Mouse (Mus musculus) ovary, postnatal 36 days (tissue): ENCODE measurements around the gene Fam57b.
"Not testable (repeated sequence)": the region's sequence is repeated elsewhere in the genome, so short reads cannot be mapped to it uniquely, and the experiment has no call there.

Experiments
- DNase-seq: peaks from one replicate; pipeline ENCODE4 v3.0.0; 2022; ENCODE audit warnings: low spot score, mixed read lengths

The Fam57b gene

DNA sequence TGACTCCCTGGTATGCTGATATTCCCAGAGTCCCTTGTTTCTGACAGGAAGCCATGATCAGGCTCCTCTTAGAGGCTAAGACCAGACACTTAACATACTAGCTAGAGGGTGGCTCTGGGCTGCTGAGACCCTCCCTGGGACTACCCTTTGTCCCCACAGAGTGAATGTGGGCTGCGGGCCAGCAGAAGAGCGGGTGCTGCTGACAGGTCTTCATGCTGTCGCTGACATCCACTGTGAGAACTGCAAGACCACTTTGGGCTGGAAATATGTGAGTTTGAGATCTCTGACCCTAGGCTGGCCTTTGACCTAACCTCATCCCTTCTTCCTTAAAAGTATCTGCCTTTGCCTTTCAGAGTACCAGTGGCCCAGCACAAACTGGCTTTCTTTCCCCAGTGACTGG, 19.3 kb upstream of the Fam57b start:
- no peak for DNase-seq

DNA sequence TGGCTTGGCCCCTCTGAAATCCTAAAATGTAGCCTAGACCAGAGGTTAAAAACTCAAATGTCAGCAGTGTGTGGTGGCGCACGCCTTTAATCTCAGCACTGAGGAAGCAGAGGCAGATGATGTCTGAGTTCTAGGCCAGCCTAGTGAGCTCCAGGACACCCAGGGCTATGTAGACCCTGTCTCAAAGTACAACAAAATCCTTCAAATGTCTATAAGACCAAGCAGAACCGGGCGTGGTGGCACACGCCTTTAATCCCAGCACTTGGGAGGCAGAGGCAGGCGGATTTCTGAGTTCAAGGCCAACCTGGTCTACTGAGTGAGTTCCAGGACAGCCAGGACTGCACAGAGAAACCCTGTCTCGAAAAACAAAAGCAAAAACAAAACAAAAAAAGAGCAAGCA, 18.4 kb upstream of the Fam57b start:
- DNase-seq = not testable (repeated sequence)

DNA sequence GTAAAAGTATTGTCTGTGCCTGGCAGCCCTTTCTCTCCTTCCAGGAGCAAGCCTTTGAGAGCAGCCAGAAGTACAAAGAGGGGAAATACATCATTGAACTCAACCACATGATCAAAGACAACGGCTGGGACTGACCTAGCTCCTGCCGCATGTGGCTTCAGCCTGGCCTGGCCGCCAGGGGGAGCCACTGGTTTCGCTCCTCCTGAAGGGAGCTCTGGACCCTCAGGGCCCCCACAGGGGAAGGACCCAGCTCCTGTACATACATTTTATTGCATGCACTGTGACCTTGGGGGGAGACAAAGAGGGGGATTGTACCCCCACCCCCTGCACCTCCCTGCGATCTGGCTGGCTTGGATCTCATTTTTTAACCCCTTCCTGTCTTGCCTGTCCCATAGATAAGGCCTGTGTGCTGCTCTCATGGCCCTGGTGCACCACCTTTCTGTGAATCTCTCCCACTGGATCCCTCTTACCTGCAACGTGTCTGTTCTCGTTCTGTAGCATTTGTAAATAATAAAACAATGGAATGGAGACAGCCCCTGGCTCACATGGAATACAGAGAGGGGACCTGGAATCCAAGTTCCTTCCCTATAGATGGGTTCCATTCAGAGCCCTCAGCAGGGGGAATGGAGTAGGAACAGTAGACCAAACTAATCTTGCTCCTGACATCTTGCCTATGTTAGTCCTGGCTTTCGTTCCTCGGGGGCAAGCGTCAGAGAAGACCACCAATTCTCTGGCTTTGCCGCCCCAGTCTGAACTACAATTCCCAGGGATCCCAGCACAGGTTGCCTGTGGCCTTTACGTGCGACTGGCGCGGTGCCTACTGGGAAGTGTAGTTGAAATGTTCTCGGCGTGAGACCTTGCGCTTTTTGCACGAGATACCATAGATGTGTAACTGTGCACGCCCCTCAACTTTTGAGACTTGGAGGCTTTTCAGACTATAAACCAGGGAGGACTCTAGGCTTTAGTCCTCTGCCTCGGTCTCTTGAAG, 17.2 kb upstream of the Fam57b start:
- peak; percentile 84 for DNase-seq

DNA sequence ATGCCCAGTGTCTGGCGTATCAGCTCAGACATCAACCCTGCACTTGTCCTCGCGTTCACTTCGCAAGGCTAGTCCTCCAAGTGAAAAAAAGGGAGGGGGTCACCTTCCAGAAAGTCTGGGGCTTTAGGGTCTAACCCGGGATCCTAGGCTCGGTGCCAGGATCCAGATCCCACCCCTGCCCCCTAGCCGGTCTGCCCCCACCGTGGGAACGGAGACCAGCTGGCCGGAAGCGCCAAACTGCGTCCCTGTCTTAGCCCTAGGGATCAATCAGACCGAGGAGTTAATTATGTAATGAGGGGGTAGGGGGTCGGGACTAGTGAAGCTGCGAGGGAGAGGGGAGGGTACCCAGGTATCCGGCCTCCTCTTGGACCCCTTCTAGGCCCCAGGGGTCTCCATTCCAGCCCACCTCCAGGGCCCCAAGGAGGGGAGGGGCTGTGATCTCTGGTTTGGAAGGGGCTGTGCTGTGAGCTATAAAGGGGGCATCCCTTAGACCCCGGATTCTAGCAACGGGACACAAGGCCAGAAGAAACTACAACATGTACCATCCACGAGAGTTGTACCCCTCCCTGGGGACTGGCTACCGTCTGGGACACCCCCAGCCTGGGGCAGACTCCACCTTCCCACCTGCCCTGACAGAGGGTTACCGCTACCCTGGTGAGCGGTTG, 16.4 kb upstream of the Fam57b start, which contains the start of gene Tbx6:
Tbx6 (plus strand) TSS at position 513 of the 665 bp plus-strand sequence.
- no peak for DNase-seq

DNA sequence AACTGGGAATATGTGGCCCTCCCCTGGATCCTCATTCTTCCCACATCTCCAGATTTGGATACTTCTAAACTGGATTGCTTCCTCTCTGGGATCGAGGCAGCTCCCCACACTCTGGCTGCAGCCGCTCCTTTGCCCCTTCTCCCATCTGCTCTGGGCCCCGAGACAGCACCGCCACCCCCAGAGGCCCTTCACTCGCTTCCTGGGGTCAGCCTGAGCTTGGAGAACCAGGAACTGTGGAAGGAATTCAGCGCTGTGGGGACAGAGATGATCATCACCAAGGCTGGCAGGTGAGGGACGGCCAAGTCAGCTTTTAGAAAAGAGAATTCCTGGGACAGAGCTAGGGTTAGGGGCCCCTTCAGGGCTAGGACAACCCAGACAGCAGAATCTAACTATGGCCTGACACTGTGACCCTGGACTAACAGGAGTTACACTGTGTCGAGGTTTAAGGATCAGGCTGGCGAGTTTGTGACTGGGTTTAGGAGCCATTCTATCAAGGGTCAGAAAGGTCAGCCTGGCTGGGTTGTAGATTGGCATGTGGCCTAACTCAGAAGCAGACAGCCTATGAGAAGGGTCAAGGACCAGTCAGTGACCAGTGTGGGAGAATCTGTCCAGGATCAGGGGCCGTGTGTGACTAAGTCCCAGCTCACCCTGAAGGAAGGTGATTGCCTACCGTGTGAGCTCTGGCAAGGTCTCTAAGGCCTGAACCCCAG, 15.7 kb upstream of the Fam57b start:
- no peak for DNase-seq

DNA sequence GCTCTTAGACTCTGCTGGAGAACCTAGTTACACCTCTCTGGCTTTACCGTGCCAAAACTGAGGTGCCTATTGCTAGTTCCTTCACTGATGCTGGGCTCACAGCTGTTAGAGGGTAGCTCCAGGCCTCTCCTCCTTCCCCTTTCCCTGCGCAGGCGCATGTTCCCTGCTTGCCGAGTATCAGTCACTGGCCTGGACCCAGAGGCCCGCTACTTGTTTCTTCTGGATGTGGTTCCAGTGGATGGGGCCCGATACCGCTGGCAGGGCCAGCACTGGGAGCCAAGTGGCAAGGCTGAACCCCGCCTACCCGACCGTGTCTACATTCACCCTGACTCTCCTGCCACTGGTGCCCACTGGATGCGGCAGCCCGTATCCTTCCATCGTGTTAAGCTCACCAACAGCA, 14.8 kb upstream of the Fam57b start:
- DNase-seq = no peak

DNA sequence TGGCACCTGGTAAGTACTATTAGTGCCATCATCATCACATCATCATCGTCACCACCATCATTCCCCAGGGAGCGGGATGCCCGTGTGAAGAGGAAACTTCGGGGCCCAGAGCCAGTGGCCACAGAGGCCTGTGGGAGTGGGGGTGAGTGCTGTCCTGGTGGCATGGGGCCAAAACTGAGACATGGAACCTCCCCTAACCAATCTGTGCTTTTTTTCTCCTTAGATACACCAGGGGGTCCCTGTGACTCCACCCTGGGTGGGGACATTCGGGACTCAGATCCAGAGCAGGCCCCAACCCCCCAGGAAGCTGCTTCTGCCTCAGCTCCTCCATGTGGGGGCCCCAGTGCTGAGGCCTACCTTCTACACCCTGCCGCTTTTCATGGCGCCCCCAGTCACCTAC, 13.0 kb upstream of the Fam57b start:
- no peak for DNase-seq

DNA sequence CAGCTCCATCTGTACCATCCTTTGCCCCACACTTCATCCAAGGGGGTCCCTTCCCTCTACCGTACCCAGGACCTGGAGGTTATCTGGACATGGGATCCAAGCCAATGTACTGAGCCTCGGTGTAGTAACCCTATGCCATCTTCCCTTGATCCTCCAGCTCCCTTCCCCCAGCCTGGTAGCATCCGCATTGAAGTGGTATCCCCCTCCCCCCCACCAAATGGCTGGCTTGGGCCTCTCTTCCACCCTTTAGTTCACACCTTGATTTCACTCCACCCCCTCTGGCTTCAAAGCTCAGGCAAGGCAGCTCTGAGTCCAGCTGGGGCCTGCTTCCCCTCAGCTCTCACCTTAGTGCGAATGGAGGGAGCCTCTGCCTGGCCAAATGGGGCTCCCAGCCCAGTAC, 12.4 kb upstream of the Fam57b start:
- DNase-seq = no peak

DNA sequence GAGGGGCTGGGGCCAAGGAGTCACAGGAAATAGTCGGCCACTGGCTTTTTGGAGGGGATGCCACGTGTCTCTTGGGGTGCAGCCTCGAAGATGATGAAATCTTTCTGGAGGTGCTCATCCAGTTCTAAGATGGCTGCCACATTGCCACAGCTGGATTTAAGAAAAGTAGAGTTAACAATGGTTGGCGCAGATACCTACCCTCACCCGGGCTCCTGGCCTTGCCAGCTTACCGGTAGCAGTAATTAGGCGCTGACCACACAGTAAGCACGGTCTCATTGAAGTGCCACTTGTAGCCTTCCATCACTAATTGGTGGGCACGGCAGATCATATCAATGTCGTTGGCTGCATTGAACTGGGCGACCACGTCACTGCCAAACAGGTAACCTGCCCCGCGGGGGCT, 11.3 kb upstream of the Fam57b start:
- no peak for DNase-seq

DNA sequence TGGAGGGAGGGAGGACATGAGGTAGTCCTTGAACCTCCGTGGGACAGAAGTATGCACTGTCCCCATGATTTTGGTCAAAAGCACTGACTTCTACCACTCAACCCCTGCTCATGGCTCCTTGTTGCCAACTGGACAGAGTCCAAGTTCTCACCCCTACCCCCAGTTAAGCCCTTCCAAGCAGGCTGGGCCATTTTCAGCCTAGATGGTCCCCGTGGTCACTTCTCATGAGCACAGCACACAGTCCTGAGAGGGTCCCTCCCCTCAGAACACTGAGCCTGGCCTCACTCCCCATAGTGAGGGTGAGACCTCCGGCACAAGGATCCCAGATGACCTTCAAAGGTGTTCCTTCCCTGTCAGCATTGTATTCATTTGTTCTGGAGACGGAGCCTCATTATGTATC, 8.3 kb upstream of the Fam57b start:
- DNase-seq = no peak

DNA sequence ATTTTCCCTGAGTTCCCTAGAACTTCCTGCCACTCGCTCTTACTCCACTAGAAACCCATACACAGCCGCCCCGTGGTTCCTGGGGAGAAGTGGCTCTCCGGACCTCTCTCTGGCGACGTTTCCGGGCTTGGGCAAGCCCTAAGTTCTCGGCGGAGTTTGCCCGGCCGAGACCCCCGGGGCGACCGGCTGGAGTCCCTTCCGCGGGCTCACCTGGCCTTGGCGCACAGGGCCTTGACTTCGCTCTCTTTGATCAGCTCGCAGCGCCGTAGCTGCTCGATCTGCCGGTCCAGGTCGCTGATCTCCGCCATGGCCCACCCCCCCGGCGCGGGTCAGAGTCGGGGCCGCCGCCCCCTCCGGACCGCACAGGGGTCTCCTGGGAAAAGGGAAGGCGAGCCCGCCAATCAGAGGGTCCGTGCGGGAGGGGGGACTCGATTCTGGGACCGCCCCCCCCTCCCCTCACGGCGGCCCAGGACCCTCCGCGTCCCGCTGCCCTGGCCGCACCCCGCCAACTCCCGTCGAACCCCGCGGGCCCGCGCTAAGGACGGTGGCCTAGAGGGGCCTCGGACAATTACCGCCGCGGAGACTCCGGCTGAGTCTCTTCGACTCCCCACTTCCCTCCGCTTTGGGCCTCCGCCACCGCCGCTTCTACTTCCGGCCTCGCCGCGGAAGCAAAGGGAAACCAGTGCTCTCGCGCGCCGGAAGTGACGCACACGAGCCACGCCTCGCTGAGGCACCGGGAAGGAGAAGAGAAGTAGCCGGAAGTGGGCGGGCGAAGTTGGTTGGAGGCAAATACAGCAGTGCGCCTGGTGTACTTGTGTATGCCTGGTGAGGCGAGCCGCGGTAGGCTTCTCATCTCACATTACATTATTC, 5.4 kb upstream of the Fam57b start, which contains the start of gene Ppp4c:
Ppp4c (minus strand) TSS at position 646 of the 870 bp plus-strand sequence.
- DNase-seq = peak; percentile 95

DNA sequence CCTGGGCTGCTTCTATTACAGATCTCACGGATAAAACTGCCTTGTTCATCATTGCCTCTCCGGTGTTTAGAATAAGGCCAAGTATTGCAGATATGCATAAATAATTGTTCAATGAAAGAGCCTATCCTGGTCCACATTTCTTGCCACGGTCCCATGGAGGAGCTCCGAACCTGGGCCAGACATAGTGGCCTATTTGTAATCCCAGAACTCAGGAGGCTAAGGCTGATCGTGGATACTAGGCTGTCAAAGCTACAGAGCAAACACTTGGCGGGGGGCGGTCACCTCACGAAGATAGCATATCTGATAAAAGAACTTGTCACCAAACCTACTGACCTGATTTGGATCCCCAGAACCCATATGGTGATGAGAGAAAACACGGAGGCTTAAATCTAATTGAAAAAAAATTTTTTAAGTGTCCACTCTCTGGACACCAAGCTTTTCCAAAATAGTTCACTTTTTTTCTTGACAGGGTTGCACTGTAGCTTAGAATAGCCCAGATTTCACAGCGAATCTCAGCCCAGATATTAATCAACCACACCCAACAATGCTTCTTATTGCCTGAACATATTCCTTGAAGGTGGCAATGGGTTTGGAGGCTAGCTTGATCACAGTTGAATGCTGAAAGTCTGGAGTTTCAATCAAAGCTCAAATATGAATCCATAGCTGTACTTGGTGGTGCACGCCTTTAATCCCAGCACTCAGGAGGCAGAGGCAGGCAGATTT, 4.6 kb upstream of the Fam57b start:
- no peak for DNase-seq

DNA sequence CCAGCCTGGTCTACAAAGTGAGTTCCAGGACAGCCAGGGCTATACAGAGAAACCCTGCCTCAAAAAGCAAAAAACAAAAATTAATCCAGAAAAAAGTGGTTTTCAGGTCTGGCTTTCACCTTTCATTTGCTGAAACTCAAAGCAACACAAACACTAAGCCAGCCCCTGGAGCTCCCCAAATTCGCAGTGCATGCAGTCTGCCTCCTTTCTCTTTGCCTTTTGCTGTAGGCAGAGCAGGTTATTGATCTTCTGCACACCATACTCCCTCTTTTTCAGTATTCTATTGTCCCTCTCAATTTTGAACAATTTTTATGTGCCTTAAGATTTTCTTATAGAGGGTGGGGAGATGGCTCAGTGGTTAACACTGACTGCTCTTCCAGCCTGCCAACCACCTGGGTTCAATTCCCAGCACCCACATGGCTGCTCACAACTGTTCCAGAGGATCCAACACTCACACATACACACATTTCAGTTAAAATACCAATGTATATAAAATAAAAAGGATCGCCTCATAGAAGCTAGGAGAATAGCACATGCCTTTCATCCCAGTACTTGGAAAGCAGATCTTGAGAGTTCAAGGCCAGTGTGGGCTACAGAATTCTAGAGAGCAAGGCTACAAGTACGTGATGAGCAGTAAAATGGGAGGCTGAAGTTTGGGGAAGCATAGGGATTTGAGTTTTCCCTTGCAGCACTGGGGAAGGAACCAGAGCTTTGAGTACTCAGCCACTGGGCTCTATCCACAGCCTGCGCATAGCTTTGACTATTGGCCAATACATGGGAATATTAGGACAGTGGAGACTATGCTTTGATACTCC, 3.8 kb upstream of the Fam57b start:
- no peak for DNase-seq

DNA sequence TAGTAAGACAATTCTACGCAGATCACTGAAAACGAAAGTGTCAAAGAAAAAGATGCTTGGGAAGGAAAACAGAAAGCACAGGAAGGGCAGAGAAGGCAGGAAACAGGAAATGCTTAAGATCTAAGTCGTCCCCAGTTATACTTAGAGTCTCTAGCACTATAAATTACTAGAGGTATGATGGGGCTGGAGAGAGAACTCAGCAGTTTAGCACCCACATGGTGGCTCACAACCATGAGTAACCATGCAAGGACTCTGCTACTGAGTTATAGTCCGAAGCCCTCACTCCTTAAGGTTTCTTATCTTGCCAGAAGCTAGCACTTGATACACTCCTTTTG, 3.2 kb upstream of the Fam57b start:
- no peak for DNase-seq

DNA sequence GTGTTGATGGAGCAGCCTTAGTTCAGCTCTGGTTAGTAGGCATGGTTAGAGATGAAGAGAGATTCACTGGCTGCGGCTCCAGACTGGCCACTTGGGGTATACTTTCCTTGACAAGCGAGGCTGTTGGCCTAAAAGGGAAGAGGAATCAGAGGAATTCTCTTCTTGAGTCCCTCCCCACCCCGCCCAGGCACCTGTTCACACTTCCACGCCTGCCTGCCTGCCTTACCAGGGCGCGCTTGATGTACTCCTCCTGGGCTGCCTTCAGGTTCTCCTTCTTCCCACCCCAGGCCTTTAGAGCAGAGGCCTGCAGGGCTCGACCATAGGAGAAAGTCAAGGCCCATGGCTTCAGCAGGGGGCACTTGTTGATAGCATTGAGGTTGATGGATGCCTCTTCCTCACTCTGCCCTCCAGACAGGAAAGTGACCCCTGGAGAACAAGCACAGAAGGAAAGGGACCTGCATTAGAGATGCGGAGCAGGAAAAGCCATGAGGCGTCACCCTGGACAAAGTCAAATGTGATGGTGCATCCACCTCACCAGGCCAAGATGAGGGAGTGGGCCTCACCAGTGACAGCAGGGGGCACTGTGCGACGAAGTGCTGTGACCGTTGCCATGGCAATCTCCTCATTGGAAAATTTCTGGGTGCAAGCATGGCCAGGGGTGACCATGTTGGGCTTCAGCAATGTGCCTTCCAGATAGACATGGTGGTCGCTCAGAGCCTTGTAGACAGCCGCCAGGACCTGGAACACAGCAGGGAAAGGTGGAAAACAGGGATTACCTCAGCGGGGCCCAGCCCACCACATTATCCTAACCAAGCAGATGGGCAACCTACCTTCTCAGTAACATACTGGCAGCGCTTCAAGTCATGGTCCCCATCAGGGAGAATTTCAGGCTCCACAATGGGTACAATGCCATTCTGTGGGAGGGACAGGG, 1.8 kb upstream of the Fam57b start:
- no peak for DNase-seq

DNA sequence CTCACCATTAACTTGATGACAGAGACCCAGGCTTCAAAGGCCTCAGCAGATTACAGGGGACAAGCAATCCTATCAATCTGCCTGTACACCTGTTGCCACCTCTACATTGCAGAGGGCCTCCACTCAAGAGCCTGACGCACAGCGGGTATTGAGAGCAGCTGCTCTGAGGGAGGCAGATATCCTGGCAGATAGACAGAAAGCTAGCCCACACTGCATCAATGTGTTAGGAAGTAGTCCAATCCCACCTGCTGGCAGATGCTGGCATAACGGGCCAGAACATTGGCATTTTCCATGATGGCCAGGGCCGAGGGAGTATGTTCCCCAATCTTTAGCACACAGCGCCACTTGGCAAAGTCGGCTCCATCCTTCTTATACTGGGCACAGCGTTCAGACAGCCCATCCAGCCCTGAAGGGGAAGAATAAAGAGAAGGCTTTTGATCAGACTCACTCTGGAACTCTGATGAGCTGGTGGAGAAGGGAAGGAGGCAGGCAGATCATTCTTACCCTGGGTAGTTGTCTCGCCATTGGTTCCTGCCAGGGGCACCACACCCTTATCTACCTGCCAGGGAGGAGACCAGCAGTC, 1.0 kb upstream of the Fam57b start:
- no peak for DNase-seq

DNA sequence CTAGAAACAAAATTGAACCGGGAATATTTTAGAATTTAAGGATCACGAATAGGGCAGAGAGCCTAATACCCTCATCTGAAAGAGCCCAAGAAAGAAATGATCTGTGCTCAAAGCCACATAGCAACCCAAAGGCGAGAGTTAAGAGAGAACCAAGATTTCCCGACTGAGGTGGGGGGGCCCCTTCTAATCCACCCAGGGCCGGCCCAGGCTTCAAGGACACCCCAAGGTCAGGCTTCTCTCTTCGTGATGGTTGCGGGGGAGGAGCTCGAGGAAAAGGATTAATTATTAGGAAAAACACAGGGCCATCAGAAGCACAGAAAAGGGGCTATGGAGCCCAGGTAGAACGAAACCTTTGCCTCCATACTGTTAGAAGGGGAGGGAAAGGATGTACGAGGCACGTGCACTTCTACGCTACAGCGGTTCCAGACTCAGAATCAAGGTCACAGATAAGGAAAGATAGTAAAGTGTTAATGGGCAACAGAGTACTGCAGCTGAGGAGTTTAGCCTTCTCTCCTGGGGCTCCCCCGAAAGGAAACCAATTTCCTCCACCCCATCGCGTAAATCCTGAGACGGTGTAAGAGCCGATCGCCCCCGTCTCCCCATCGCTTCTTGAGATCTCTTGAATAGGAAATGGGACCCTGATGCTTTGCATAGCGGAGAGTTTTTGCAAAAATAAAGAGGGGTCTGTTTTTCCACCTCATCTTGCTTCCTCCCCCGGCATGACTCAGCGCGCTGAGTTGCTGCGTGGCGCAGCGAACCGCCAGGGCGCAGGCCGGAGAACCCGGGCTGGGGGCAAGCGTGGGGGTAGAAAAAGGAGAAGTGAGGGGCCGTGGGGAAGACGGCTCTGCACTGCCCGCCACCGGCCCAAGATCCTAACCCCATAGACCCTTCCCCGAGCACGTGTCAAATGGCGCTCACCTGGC, 920 bp downstream of the Fam57b start:
- DNase-seq = peak; percentile 52
